Comparison of ENCODE assay signal across 11 mouse cellular contexts in the genomic region with DNA sequence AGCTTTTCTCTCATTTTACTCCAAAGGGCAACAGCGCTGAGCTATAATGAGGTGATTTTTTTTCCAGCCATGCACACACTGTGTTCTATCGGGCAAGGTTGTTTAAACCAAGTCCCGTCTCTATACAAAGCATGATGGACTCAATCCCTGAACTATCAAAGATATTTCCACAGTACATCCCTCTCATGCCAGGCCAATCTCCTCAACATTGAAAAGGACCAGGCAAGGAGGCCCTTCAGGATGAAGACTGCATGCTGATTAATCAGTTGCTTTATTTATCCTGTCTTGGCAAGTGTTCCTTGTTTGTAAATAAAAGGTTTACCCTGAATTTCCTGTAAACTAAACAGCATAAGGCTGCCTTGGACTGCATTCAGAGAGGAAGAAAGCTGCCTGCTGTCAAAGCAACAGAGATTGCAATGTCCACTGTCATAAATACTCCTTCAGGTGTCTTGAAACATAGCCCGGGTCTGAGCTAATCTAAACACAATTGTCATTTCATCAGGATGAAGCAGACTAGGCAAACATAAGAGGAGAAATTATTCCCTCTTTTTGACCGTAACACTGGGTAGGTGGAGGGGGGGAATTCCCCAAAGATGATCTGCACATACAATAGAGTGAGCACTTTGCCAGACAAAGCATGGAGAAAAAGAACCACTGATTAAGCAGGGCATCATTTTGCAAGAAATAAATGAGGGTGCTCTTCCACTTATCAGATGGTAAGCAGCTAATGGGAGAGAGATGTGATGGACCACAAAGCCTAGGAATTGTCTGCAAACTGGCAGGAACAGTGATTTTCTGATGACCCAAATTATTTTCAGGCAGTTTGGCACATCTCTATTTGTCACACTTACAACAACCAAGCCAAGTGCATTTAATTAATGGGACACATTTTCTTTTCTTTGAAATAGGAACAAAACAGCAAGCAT.
A peak's percentile ranks its signal among the peaks of the same experiment; 100 is the strongest.
DNase-seq lines count a peak whose midpoint lies in the region; ATAC-seq and TF ChIP-seq lines count a peak whose summit lies in the region.
"Had no signal": no experiment of that assay in that cellular context is flagged by ENCODE, and none has a peak within 500 bp of the region (broad histone marks: within the 10 kb centered on the region; RNA-seq: fewer than 3 reads in every experiment).

No protein-coding gene starts in this region.

- DNase-seq in cerebellum, postnatal 4 days (ENCODE audit: low spot score in 2 of 2) = no peak
- peak; percentile 94 for DNase-seq in brain, embryonic 14.5 days (ENCODE audit: low read depth)
- peak; percentile 46 for DNase-seq in forebrain, embryonic 11.5 days (ENCODE audit: low spot score)
- DNase-seq in midbrain, embryonic 11.5 days (ENCODE audit: low spot score, missing footprints) = peak; percentile 86
- no peak for DNase-seq in spleen, postnatal 10 days (ENCODE audit: low spot score in 2 of 2)
- DNase-seq in testis, postnatal 10 days (ENCODE audit: low spot score) = no peak
- DNase-seq: liver, embryonic 13.5 days had no signal

- peaks cover 4% of the 10 kb centered on the region for H3K4me1 ChIP-seq in forebrain, embryonic 11.5 days (replicated peaks; ENCODE audit: control insufficient read depth, insufficient read depth, low read length)
- peaks cover 15% of the 10 kb centered on the region for H3K4me1 ChIP-seq in midbrain, embryonic 11.5 days (ENCODE audit: control insufficient read depth, insufficient read depth, low read length)
- H3K4me1 ChIP-seq in heart, embryonic 11.5 days (ENCODE audit: control insufficient read depth, insufficient read depth, low read length) = no peaks in the 10 kb centered on the region
- H3K4me1 ChIP-seq: heart, embryonic 15.5 days; liver, embryonic 13.5 days had no signal

- ATAC-seq in cerebellum, adult (ENCODE audit: insufficient number of reproducible peaks, low FRiP score, low TSS enrichment) = peak; percentile 84
- ATAC-seq in forebrain, embryonic 11.5 days (replicated peaks; ENCODE audit: low FRiP score) = peak; percentile 86
- peak; percentile 67 for ATAC-seq in midbrain, embryonic 11.5 days (ENCODE audit: low FRiP score)
- ATAC-seq in heart, embryonic 11.5 days (replicated peaks; ENCODE audit: insufficient number of reproducible peaks, low FRiP score, low TSS enrichment) = no peak

- H3K4me3 ChIP-seq in forebrain, embryonic 11.5 days (ENCODE audit: low read depth, low read length) = no peak overlapping the region
- H3K4me3 ChIP-seq in midbrain, embryonic 11.5 days (ENCODE audit: low read depth, low read length) = no peak overlapping the region
- no peak overlapping the region for H3K4me3 ChIP-seq in heart, embryonic 11.5 days (ENCODE audit: low read depth, low read length)
- H3K4me3 ChIP-seq: heart, embryonic 15.5 days; liver, embryonic 13.5 days; myocyte had no signal

- no peak for TF ChIP-seq CTCF in brain, embryonic 14.5 days (IDR thresholded peaks at IDR 0.05; ENCODE audit: borderline replicate concordance, extremely low read depth, insufficient read depth, insufficient read length)

- H3K36me3 ChIP-seq in forebrain, embryonic 11.5 days (ENCODE audit: control insufficient read depth, insufficient read depth, low read length) = no peaks in the 10 kb centered on the region
- H3K36me3 ChIP-seq in midbrain, embryonic 11.5 days (ENCODE audit: control insufficient read depth, insufficient read depth, low read length) = no peaks in the 10 kb centered on the region
- H3K36me3 ChIP-seq in heart, embryonic 11.5 days (ENCODE audit: control insufficient read depth, insufficient read depth, low read length) = no peaks in the 10 kb centered on the region
- H3K36me3 ChIP-seq: heart, embryonic 15.5 days; liver, embryonic 13.5 days had no signal

- H3K4me2 ChIP-seq in forebrain, embryonic 11.5 days (ENCODE audit: low read depth, low read length, severe bottlenecking) = no peak overlapping the region
- no peak overlapping the region; the same call in 1 of the 2 replicates for H3K4me2 ChIP-seq in midbrain, embryonic 11.5 days
- H3K4me2 ChIP-seq in heart, embryonic 11.5 days = no peak overlapping the region
- H3K4me2 ChIP-seq: heart, embryonic 15.5 days; liver, embryonic 13.5 days had no signal

- H3K27me3 ChIP-seq in forebrain, embryonic 11.5 days (ENCODE audit: control insufficient read depth, insufficient read depth, low read length) = no peaks in the 10 kb centered on the region
- no peaks in the 10 kb centered on the region for H3K27me3 ChIP-seq in midbrain, embryonic 11.5 days (ENCODE audit: control insufficient read depth, insufficient read depth, low read length)
- H3K27me3 ChIP-seq in heart, embryonic 11.5 days (ENCODE audit: control insufficient read depth, insufficient read depth, low read length) = no peaks in the 10 kb centered on the region
- H3K27me3 ChIP-seq: heart, embryonic 15.5 days; liver, embryonic 13.5 days had no signal

- no peak for TF ChIP-seq POLR2A in brain, embryonic 14.5 days (IDR thresholded peaks at IDR 0.05; ENCODE audit: borderline replicate concordance, extremely low read depth, insufficient read depth, insufficient read length, poor library complexity, severe bottlenecking)

- H3K27ac ChIP-seq in forebrain, embryonic 11.5 days (ENCODE audit: low read depth, low read length) = peak overlapping the region; percentile 80
- peak overlapping the region; percentile 75 for H3K27ac ChIP-seq in midbrain, embryonic 11.5 days (ENCODE audit: low read depth, low read length)
- no peak overlapping the region for H3K27ac ChIP-seq in heart, embryonic 11.5 days (ENCODE audit: low read depth, low read length)
- H3K27ac ChIP-seq: heart, embryonic 15.5 days; liver, embryonic 13.5 days had no signal

- no peaks in the 10 kb centered on the region for H3K9me3 ChIP-seq in forebrain, embryonic 11.5 days (ENCODE audit: control insufficient read depth, low read length)
- H3K9me3 ChIP-seq in midbrain, embryonic 11.5 days (ENCODE audit: control insufficient read depth, low read length) = no peaks in the 10 kb centered on the region
- H3K9me3 ChIP-seq in heart, embryonic 11.5 days (replicated peaks; ENCODE audit: control insufficient read depth, low read length) = no peaks in the 10 kb centered on the region
- H3K9me3 ChIP-seq: heart, embryonic 15.5 days; liver, embryonic 13.5 days had no signal

- H3K9ac ChIP-seq in forebrain, embryonic 11.5 days (ENCODE audit: low read length) = no peak overlapping the region
- H3K9ac ChIP-seq in midbrain, embryonic 11.5 days (ENCODE audit: low read length) = 0 out of 2 replicates have a peak overlapping the region, but pooled peaks have one; percentile 5
- no peak overlapping the region for H3K9ac ChIP-seq in heart, embryonic 11.5 days (ENCODE audit: low read depth, low read length)
- H3K9ac ChIP-seq: heart, embryonic 15.5 days; liver, embryonic 13.5 days had no signal

- WGBS in forebrain, embryonic 11.5 days = 20% methylated on average over 5 of the region's 5 CpGs
- WGBS in midbrain, embryonic 11.5 days = 39% methylated on average over 5 of the region's 5 CpGs
- WGBS in heart, embryonic 11.5 days (ENCODE audit: insufficient replicate concordance) = 71% methylated on average over 5 of the region's 5 CpGs

Comparison
In these comparisons a context has a peak if more than half of its experiments do, and no peak if none do; other contexts are left out.
1. DNase-seq: peak in brain, embryonic 14.5 days (single experiment), forebrain, embryonic 11.5 days (single experiment) and midbrain, embryonic 11.5 days (single experiment); none in cerebellum, postnatal 4 days (0 of 2), spleen, postnatal 10 days (0 of 2) and testis, postnatal 10 days (single experiment).